ENCODE assay signal across 8 mouse cellular contexts in genomic region chr10:88146187-88146586, GRCm38 (mm10). TPM values are rescaled to one million over a fixed set of nuclear protein-coding genes. Genes with fewer than 3 reads are reported as not detected.
A peak's percentile ranks its signal among the peaks of the same experiment; 100 is the strongest.
DNase-seq lines count a peak whose midpoint lies in the region; ATAC-seq lines count a peak whose summit lies in the region.

No protein-coding gene starts in this region.

- H3K4me2 ChIP-seq in kidney, embryonic 16.5 days (replicated peaks; ENCODE audit: low read depth, low read length): peak overlapping the region; percentile 68
- H3K4me2 ChIP-seq in hindbrain, embryonic 16.5 days (ENCODE audit: low read length): peak overlapping the region; percentile 90
- H3K4me2 ChIP-seq in midbrain, embryonic 16.5 days (ENCODE audit: low read length): peak overlapping the region; percentile 95

- peaks cover 24% of the 10 kb centered on the region for H3K4me1 ChIP-seq in kidney, embryonic 16.5 days (ENCODE audit: insufficient read depth, low read length)
- peaks cover 11% of the 10 kb centered on the region for H3K4me1 ChIP-seq in hindbrain, embryonic 16.5 days (ENCODE audit: control insufficient read depth, insufficient read depth, low read depth, low read length)
- peaks cover 13% of the 10 kb centered on the region for H3K4me1 ChIP-seq in midbrain, embryonic 16.5 days (ENCODE audit: control insufficient read depth, insufficient read depth, low read length)

- peak; percentile 7; the same call in 1 of the 2 replicates for ATAC-seq in kidney, embryonic 16.5 days (ENCODE audit: low FRiP score, low TSS enrichment)
- ATAC-seq in common myeloid progenitor, adult 5-6 weeks (replicated peaks; ENCODE audit: low read depth, poor library complexity, severe bottlenecking): 0 out of 2 replicates have a peak, but pooled peaks have one; percentile 17
- ATAC-seq in hindbrain, embryonic 16.5 days: peak; percentile 12; the same call in 1 of the 2 replicates
- peak; percentile 8; the same call in 1 of the 2 replicates for ATAC-seq in midbrain, embryonic 16.5 days

- H3K27me3 ChIP-seq in kidney, embryonic 16.5 days (ENCODE audit: insufficient read depth, low read length): no peaks in the 10 kb centered on the region
- H3K27me3 ChIP-seq in hindbrain, embryonic 16.5 days (replicated peaks; ENCODE audit: control insufficient read depth, insufficient read depth, low read length): no peaks in the 10 kb centered on the region
- no peaks in the 10 kb centered on the region for H3K27me3 ChIP-seq in midbrain, embryonic 16.5 days (ENCODE audit: control insufficient read depth, insufficient read depth, low read depth, low read length)

- WGBS in kidney, embryonic 16.5 days: 13% methylated on average over 7 of the region's 7 CpGs
- 25% methylated on average over 7 of the region's 7 CpGs for WGBS in hindbrain, embryonic 16.5 days
- WGBS in midbrain, embryonic 16.5 days: 14% methylated on average over 7 of the region's 7 CpGs

- H3K27ac ChIP-seq in kidney, embryonic 16.5 days (ENCODE audit: low read length): no peak overlapping the region
- H3K27ac ChIP-seq in hindbrain, embryonic 16.5 days (ENCODE audit: low read depth, low read length): no peak overlapping the region
- H3K27ac ChIP-seq in midbrain, embryonic 16.5 days (ENCODE audit: low read length): no peak overlapping the region

- peak overlapping the region; percentile 90 for H3K9ac ChIP-seq in kidney, embryonic 16.5 days (replicated peaks; ENCODE audit: low read length)
- peak overlapping the region; percentile 82 for H3K9ac ChIP-seq in hindbrain, embryonic 16.5 days (ENCODE audit: low read depth, low read length)
- H3K9ac ChIP-seq in midbrain, embryonic 16.5 days (ENCODE audit: low read depth, low read length): peak overlapping the region; percentile 88

- DNase-seq in kidney, postnatal 14 days: no peak
- no peak for DNase-seq in left cerebral cortex, postnatal 14 days (ENCODE audit: low spot score in 2 of 2)
- no peak for DNase-seq in kidney, adult 8-10 months
- no peak for DNase-seq in right cerebral cortex, postnatal 25 days

- peak overlapping the region; percentile 95 for H3K4me3 ChIP-seq in kidney, embryonic 16.5 days (ENCODE audit: low read length)
- peak overlapping the region; percentile 74 for H3K4me3 ChIP-seq in hindbrain, embryonic 16.5 days (ENCODE audit: low read length)
- H3K4me3 ChIP-seq in midbrain, embryonic 16.5 days (ENCODE audit: low read depth, low read length): peak overlapping the region; percentile 85

- H3K9me3 ChIP-seq in kidney, embryonic 16.5 days (ENCODE audit: low read length): no peaks in the 10 kb centered on the region
- no peaks in the 10 kb centered on the region for H3K9me3 ChIP-seq in hindbrain, embryonic 16.5 days (ENCODE audit: control insufficient read depth, low read length)
- no peaks in the 10 kb centered on the region for H3K9me3 ChIP-seq in midbrain, embryonic 16.5 days (replicated peaks; ENCODE audit: control insufficient read depth, low read length, poor library complexity, severe bottlenecking)

- peaks cover 10% of the 10 kb centered on the region for H3K36me3 ChIP-seq in kidney, embryonic 16.5 days (ENCODE audit: insufficient read depth, low read length)
- H3K36me3 ChIP-seq in hindbrain, embryonic 16.5 days (ENCODE audit: control insufficient read depth, insufficient read depth, low read length): no peaks in the 10 kb centered on the region; the same call in none of the 2 replicates
- H3K36me3 ChIP-seq in midbrain, embryonic 16.5 days (ENCODE audit: control insufficient read depth, insufficient read depth, low read length): no peaks in the 10 kb centered on the region

- intact Hi-C loops in left cerebral cortex, postnatal 14 days (cut with DNase I): no loop called here

RNA-seq across cellular contexts. Expression of gene Parpbp, which starts 0.6 kb away (rescaled TPM):
- 11.2 and 13.5 TPM in 2 replicates for polyA plus RNA-seq in kidney, embryonic 16.5 days (2015; fragmentation: Nextera tagmentation; extraction: Ambion mirVana)
- 32.2 and 57.5 TPM in 2 replicates for total RNA-seq in common myeloid progenitor, adult 5-6 weeks (2017)
- 1.4 and 2.9 TPM in 2 replicates for polyA plus RNA-seq in hindbrain, embryonic 16.5 days (2015; fragmentation: Nextera tagmentation; extraction: Ambion mirVana)
- 1.4 TPM in 2 replicates for polyA plus RNA-seq in midbrain, embryonic 16.5 days (2015; fragmentation: Nextera tagmentation; extraction: Ambion mirVana)
- under 1 TPM; 0.77 to 0.80 TPM for total RNA-seq in left cerebral cortex, postnatal 14 days (2021)

RNA-seq across cellular contexts. Expression of gene Nup37, which starts 0.6 kb away (rescaled TPM):
- 72.3 and 74.4 TPM in 2 replicates for polyA plus RNA-seq in kidney, embryonic 16.5 days (2015; fragmentation: Nextera tagmentation; extraction: Ambion mirVana)
- total RNA-seq in common myeloid progenitor, adult 5-6 weeks (2017): 69.1 and 73.0 TPM in 2 replicates
- 21.1 and 23.4 TPM in 2 replicates for polyA plus RNA-seq in hindbrain, embryonic 16.5 days (2015; fragmentation: Nextera tagmentation; extraction: Ambion mirVana)
- 20.6 and 23.8 TPM in 2 replicates for polyA plus RNA-seq in midbrain, embryonic 16.5 days (2015; fragmentation: Nextera tagmentation; extraction: Ambion mirVana)
- total RNA-seq in left cerebral cortex, postnatal 14 days (2021): 1 to 10 TPM; 5.7 to 7.4 TPM

RNA-seq across cellular contexts. Expression of gene Washc3, which starts 54.7 kb away (rescaled TPM):
- 63.2 and 70.5 TPM in 2 replicates for polyA plus RNA-seq in kidney, embryonic 16.5 days (2015; fragmentation: Nextera tagmentation; extraction: Ambion mirVana)
- total RNA-seq in common myeloid progenitor, adult 5-6 weeks (2017): 35.9 and 61.2 TPM in 2 replicates
- polyA plus RNA-seq in hindbrain, embryonic 16.5 days (2015; fragmentation: Nextera tagmentation; extraction: Ambion mirVana): 38.7 and 43.7 TPM in 2 replicates
- polyA plus RNA-seq in midbrain, embryonic 16.5 days (2015; fragmentation: Nextera tagmentation; extraction: Ambion mirVana): 39.7 and 40.3 TPM in 2 replicates
- total RNA-seq in left cerebral cortex, postnatal 14 days (2021): 10 to 100 TPM; 22.7 to 25.6 TPM

RNA-seq across cellular contexts. Expression of gene Pmch, which starts 55.3 kb away (rescaled TPM):
- 0.26 TPM in 1 of 2 replicates, not detected in the other for polyA plus RNA-seq in kidney, embryonic 16.5 days (2015; fragmentation: Nextera tagmentation; extraction: Ambion mirVana)
- not detected in 2 replicates for total RNA-seq in common myeloid progenitor, adult 5-6 weeks (2017)
- 0.32 and 0.41 TPM in 2 replicates for polyA plus RNA-seq in hindbrain, embryonic 16.5 days (2015; fragmentation: Nextera tagmentation; extraction: Ambion mirVana)
- polyA plus RNA-seq in midbrain, embryonic 16.5 days (2015; fragmentation: Nextera tagmentation; extraction: Ambion mirVana): 12.8 and 60.5 TPM in 2 replicates
- total RNA-seq in left cerebral cortex, postnatal 14 days (2021): not detected
